Mouse (Mus musculus): ENCODE results near the gene Sufu. TPM values are rescaled to one million over a fixed set of nuclear protein-coding genes. Genes with fewer than 3 reads are reported as not detected.

Gene Sufu
- total and polyA plus RNA-seq, 2 experiments from 2014 or later: 17.2 to 21.4 TPM

DNA sequence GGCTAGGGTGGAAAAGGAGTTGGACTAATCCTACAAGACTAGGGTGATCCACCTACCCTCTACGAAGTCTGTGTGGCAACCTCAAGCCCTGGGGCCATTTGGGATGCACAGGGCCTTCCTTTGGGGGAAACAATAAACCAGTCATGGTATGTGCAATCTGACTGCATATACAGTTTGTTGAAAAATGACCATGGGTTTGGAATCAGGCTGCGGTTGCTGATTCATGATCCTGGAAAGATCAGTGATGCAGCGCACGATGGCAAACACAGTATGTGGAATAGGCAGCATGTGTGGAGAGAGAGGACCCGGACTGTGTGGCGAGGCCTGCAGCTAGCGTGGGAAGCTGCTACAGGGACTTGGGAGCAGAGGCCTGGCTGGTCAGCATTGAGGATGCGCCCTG, 58.9 kb downstream of the Sufu start:
- no peak for TF ChIP-seq CTCF (IDR thresholded peaks at IDR 0.05; ENCODE audit: low read depth)
- Histone ChIP-seq H3K9ac (replicated peaks; ENCODE audit: low read length) (no peak overlapping the region; the same call in 1 of the 2 replicates), H3K27me3 (ENCODE audit: insufficient read depth, low read length) (no peaks in the 10 kb centered on the region), H3K27ac (peak overlapping the region; percentile 48), H3K4me1 (ENCODE audit: insufficient read depth, low read length) (0 out of 2 replicates have a peak, but pooled peaks cover 18% of the 10 kb centered on the region), H3K4me3 (ENCODE audit: low read length) (no peak overlapping the region), H3K4me2 (ENCODE audit: low read depth, low read length) (no peak overlapping the region), H3K36me3 (ENCODE audit: insufficient read depth, low read length) (peaks cover 22% of the 10 kb centered on the region; the same call in 1 of the 2 replicates), H3K9me3 (ENCODE audit: low read length) (no peaks in the 10 kb centered on the region)
- 90% methylated on average over 8 of the region's 8 CpGs for WGBS
- DNase-seq (ENCODE audit: low spot score): no peak
- ATAC-seq: no peak

DNA sequence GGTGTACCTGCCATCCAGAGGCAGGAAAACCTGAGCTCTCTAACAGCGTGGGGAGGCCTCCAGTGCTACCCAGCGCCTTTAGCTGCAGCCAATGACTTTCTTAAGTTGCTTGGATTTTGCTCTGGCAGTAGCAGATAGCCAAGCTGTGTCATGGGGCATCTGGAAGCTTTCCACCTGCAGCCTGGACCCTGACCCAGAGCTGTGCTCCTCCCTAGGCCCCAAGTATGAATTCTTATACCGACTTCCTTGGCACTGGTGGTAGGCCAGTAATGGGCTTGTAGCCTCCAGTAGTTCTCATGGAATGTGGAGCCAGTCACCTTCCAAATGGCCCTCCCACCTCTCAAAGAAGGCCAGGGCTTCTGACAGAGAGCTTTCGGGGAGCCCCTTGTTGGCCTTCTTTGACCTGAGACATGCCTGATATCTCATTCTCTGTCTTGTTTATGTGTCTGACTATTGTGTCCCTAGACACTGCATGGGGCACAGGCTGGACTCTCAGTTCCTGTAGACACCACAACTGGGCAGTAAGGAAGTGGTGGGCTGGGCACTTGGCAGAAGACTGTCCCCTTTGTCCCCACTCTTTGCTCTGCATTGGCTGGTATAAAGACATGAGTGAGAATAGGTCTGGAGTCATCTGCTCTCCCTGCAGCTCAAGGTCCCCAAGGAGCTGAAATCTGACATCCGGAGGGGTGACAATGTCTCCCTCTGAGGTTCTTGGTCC, 59.5 kb downstream of the Sufu start:
- Histone ChIP-seq H3K27me3 (ENCODE audit: insufficient read depth, low read length) (no peaks in the 10 kb centered on the region), H3K4me2 (ENCODE audit: low read depth, low read length) (no peak overlapping the region), H3K27ac (peak overlapping the region; percentile 48), H3K9ac (replicated peaks; ENCODE audit: low read length) (no peak overlapping the region; the same call in 1 of the 2 replicates), H3K9me3 (ENCODE audit: low read length) (no peaks in the 10 kb centered on the region), H3K36me3 (ENCODE audit: insufficient read depth, low read length) (peaks cover 27% of the 10 kb centered on the region; the same call in 1 of the 2 replicates), H3K4me3 (ENCODE audit: low read length) (no peak overlapping the region), H3K4me1 (ENCODE audit: insufficient read depth, low read length) (0 out of 2 replicates have a peak, but pooled peaks cover 18% of the 10 kb centered on the region)
- TF ChIP-seq CTCF (IDR thresholded peaks at IDR 0.05; ENCODE audit: low read depth): no peak
- no peak for ATAC-seq
- DNase-seq (ENCODE audit: low spot score): no peak
- WGBS: 89% methylated on average over 5 of the region's 5 CpGs

DNA sequence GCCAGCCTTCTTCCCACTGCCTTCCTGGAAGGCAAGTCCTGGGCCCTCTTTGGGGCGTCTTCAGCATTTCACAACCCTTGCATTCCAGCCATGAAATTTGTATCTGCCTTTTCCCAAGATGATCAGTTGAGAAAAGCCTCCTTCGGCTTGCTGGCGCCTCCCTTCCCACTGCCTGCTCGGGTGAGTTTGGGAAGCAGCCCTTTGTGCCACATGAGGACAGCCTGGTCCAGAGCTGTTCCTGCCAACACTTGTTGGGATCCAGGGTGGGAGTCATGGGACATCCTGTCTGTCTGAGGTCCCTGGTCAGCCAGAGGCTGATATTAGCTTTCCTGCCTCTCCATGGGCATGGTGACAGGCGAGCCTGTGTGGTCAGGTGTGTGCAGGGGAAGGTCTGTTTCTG, 61.1 kb downstream of the Sufu start:
- no peak overlapping the region for H3K9ac ChIP-seq (replicated peaks; ENCODE audit: low read length)
- no peak overlapping the region for H3K27ac ChIP-seq
- H3K4me3 ChIP-seq (ENCODE audit: low read length): no peak overlapping the region
- no peak for TF ChIP-seq CTCF (IDR thresholded peaks at IDR 0.05; ENCODE audit: low read depth)
- ATAC-seq (no peak), DNase-seq (ENCODE audit: low spot score) (no peak)
- peaks cover 28% of the 10 kb centered on the region; the same call in 1 of the 2 replicates for H3K36me3 ChIP-seq (ENCODE audit: insufficient read depth, low read length)
- WGBS: 80% methylated on average over 5 of the region's 5 CpGs
- H3K9me3 ChIP-seq (ENCODE audit: low read length): no peaks in the 10 kb centered on the region
- H3K4me1 ChIP-seq (ENCODE audit: insufficient read depth, low read length): 0 out of 2 replicates have a peak, but pooled peaks cover 9% of the 10 kb centered on the region
- no peak overlapping the region for H3K4me2 ChIP-seq (ENCODE audit: low read depth, low read length)
- H3K27me3 ChIP-seq (ENCODE audit: insufficient read depth, low read length): no peaks in the 10 kb centered on the region

DNA sequence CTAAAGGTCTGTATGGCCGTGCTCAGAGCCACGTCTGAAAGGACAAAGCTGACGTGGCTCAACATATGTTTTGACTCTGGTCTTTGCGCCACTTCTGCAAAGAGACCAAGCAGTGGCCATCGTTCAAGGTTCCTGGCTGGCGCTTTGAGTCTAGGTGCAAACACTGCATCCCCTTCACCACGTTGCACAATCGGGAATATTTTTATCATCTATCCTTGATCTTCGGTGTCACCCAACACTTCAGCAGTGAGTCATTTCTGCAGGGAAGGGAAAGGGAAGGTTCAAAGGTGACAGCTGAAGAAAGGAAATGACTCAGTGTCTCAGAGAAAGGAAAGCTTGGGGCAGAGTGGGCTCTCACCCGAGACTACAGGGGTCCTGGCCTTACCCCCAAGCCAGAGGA, 62.6 kb downstream of the Sufu start:
- Histone ChIP-seq H3K4me1 (ENCODE audit: insufficient read depth, low read length) (0 out of 2 replicates have a peak, but pooled peaks cover 9% of the 10 kb centered on the region), H3K9me3 (ENCODE audit: low read length) (no peaks in the 10 kb centered on the region), H3K36me3 (ENCODE audit: insufficient read depth, low read length) (peaks cover 24% of the 10 kb centered on the region; the same call in 1 of the 2 replicates), H3K4me2 (ENCODE audit: low read depth, low read length) (no peak overlapping the region), H3K27ac (no peak overlapping the region), H3K4me3 (ENCODE audit: low read length) (no peak overlapping the region), H3K9ac (replicated peaks; ENCODE audit: low read length) (no peak overlapping the region), H3K27me3 (ENCODE audit: insufficient read depth, low read length) (no peaks in the 10 kb centered on the region)
- no peak for TF ChIP-seq CTCF (IDR thresholded peaks at IDR 0.05; ENCODE audit: low read depth)
- 85% methylated on average over 10 of the region's 10 CpGs for WGBS
- no peak for ATAC-seq
- DNase-seq (ENCODE audit: low spot score): no peak

DNA sequence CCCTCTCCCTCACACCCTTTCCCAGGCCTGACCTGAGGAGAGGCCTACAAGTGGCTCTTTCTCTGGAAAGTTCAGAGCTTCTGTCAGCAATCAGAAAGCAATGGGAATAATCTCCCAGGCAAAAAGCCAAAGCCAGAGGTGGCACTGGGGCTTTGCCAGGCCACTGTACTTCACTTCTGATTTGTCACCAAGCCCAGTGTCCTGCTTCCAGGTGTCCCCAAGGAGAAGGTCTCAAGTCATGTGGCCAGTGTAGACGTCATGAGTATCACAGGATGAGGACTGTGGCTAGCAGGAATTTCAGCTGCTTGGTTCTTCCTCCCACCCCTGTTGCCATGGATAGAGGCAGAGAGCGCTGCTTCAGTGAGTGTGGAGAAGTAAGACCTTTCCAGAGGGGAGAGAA, 63.2 kb downstream of the Sufu start:
- peaks cover 20% of the 10 kb centered on the region; the same call in 1 of the 2 replicates for H3K36me3 ChIP-seq (ENCODE audit: insufficient read depth, low read length)
- H3K4me1 ChIP-seq (ENCODE audit: insufficient read depth, low read length): 0 out of 2 replicates have a peak, but pooled peaks cover 9% of the 10 kb centered on the region
- H3K27ac ChIP-seq: no peak overlapping the region
- WGBS: 58% methylated on average over 2 of the region's 2 CpGs
- H3K9me3 ChIP-seq (ENCODE audit: low read length): no peaks in the 10 kb centered on the region
- no peak overlapping the region for H3K4me2 ChIP-seq (ENCODE audit: low read depth, low read length)
- no peak overlapping the region for H3K4me3 ChIP-seq (ENCODE audit: low read length)
- H3K27me3 ChIP-seq (ENCODE audit: insufficient read depth, low read length): no peaks in the 10 kb centered on the region
- TF ChIP-seq CTCF (IDR thresholded peaks at IDR 0.05; ENCODE audit: low read depth): no peak
- DNase-seq (ENCODE audit: low spot score) (no peak), ATAC-seq (no peak)
- H3K9ac ChIP-seq (replicated peaks; ENCODE audit: low read length): no peak overlapping the region

DNA sequence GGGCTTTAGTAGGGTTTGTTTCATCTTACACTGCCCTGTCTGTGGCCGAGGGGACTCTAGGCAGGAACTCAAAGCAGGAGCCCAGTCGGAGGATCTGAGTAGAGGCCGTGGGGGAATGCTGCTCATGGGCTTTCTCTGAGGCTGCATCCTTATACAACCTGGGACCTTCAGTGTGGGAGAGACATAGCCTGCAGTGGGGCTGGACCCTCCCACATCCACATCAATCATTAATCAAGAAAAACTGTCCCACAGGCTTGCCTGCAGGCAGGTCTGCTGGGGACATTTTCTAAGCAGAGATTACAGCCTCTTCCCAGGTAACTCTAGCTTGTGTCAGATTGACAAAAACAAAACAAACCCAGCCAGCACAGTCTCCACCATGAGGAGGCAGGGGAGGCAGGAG, 65.9 kb downstream of the Sufu start:
- DNase-seq (ENCODE audit: low spot score) (no peak), ATAC-seq (no peak)
- no peak overlapping the region for H3K4me2 ChIP-seq (ENCODE audit: low read depth, low read length)
- H3K4me3 ChIP-seq (ENCODE audit: low read length): no peak overlapping the region
- no peaks in the 10 kb centered on the region for H3K27me3 ChIP-seq (ENCODE audit: insufficient read depth, low read length)
- 94% methylated on average over 3 of the region's 3 CpGs for WGBS
- H3K9me3 ChIP-seq (ENCODE audit: low read length): no peaks in the 10 kb centered on the region
- no peak overlapping the region for H3K27ac ChIP-seq
- H3K36me3 ChIP-seq (ENCODE audit: insufficient read depth, low read length): peaks cover 20% of the 10 kb centered on the region; the same call in 1 of the 2 replicates
- H3K9ac ChIP-seq (replicated peaks; ENCODE audit: low read length): no peak overlapping the region
- no peak for TF ChIP-seq CTCF (IDR thresholded peaks at IDR 0.05; ENCODE audit: low read depth)
- H3K4me1 ChIP-seq (ENCODE audit: insufficient read depth, low read length): 0 out of 2 replicates have a peak, but pooled peaks cover 4% of the 10 kb centered on the region

DNA sequence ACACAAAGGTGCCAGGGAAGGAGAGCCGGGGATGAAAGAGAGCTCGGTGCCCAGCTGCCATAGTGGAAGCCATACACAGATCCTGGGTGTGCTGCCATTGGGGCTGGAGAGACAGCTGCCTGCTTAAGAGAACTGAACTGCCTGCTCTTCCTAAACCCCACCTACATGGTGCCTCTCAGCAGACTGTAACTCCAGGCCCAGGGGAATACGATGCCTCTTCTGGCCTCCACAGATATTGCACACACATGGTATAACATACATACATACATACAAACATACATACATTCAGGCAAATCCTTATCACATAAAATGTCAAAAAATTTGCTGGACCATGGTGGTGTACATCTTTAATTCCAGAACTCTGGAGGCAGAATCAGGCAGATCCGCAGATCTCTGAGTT, 66.8 kb downstream of the Sufu start:
- 99% methylated on average over 4 of the region's 4 CpGs for WGBS
- peak; percentile 19; the same call in 1 of the 2 replicates for TF ChIP-seq CTCF (IDR thresholded peaks at IDR 0.05; ENCODE audit: low read depth)
- no peak overlapping the region for H3K27ac ChIP-seq
- no peak overlapping the region for H3K4me2 ChIP-seq (ENCODE audit: low read depth, low read length)
- H3K4me1 ChIP-seq (ENCODE audit: insufficient read depth, low read length): no peaks in the 10 kb centered on the region
- no peak overlapping the region for H3K9ac ChIP-seq (replicated peaks; ENCODE audit: low read length)
- H3K9me3 ChIP-seq (ENCODE audit: low read length): no peaks in the 10 kb centered on the region
- ATAC-seq (no peak), DNase-seq (ENCODE audit: low spot score) (no peak)
- H3K27me3 ChIP-seq (ENCODE audit: insufficient read depth, low read length): no peaks in the 10 kb centered on the region
- H3K36me3 ChIP-seq (ENCODE audit: insufficient read depth, low read length): peaks cover 14% of the 10 kb centered on the region; the same call in 1 of the 2 replicates
- H3K4me3 ChIP-seq (ENCODE audit: low read length): no peak overlapping the region
